Mouse (Mus musculus): Measurements from ENCODE around the gene Psmd4. TPM values are rescaled to one million over a fixed set of nuclear protein-coding genes. Genes with fewer than 3 reads are reported as not detected.

Gene Psmd4
- polyA plus RNA-seq, 1 experiment: 169 TPM

- Histone ChIP-seq H3K4me1 (peaks cover 77% of the 10 kb centered on the region), H3K27me3 (replicated peaks) (no peaks in the 10 kb centered on the region), H3K9me3 (no peaks in the 10 kb centered on the region), H3K36me3 (replicated peaks; ENCODE audit: low read length) (peaks cover 40% of the 10 kb centered on the region), H3K4me3 (replicated peaks) (peak overlapping the region; percentile 97)
- TF ChIP-seq FLI1 (IDR thresholded peaks at IDR 0.05; ENCODE audit: low read length): no peak
- no peak for TF ChIP-seq GATA1 (IDR thresholded peaks at IDR 0.05; ENCODE audit: borderline replicate concordance, low read length)
Observed at GRCm38 (mm10) chr3:95014428-95015151, 27.8 kb downstream of the Psmd4 start.

- no peaks in the 10 kb centered on the region for H3K9me3 ChIP-seq
- peak overlapping the region; percentile 97 for H3K4me3 ChIP-seq (replicated peaks)
- H3K36me3 ChIP-seq (replicated peaks; ENCODE audit: low read length): peaks cover 46% of the 10 kb centered on the region
- H3K4me1 ChIP-seq: peaks cover 77% of the 10 kb centered on the region
- no peak for TF ChIP-seq FLI1 (IDR thresholded peaks at IDR 0.05; ENCODE audit: low read length)
- TF ChIP-seq GATA1 (IDR thresholded peaks at IDR 0.05; ENCODE audit: borderline replicate concordance, low read length): no peak
- no peaks in the 10 kb centered on the region for H3K27me3 ChIP-seq (replicated peaks)
Observed at GRCm38 (mm10) chr3:95013699-95014427, 28.6 kb downstream of the Psmd4 start.

- Histone ChIP-seq H3K4me3 (replicated peaks) (peak overlapping the region; percentile 97), H3K27me3 (replicated peaks) (no peaks in the 10 kb centered on the region), H3K9me3 (no peaks in the 10 kb centered on the region), H3K36me3 (replicated peaks; ENCODE audit: low read length) (peaks cover 55% of the 10 kb centered on the region), H3K4me1 (peaks cover 76% of the 10 kb centered on the region)
- TF ChIP-seq GATA1 (IDR thresholded peaks at IDR 0.05; ENCODE audit: borderline replicate concordance, low read length) (no peak), FLI1 (IDR thresholded peaks at IDR 0.05; ENCODE audit: low read length) (no peak)
Observed at GRCm38 (mm10) chr3:95012982-95013381, 29.4 kb downstream of the Psmd4 start.

- Histone ChIP-seq H3K9me3 (no peaks in the 10 kb centered on the region), H3K36me3 (replicated peaks; ENCODE audit: low read length) (peaks cover 81% of the 10 kb centered on the region), H3K4me1 (peaks cover 88% of the 10 kb centered on the region), H3K27me3 (replicated peaks) (no peaks in the 10 kb centered on the region), H3K4me3 (replicated peaks) (no peak overlapping the region)
- no peak for TF ChIP-seq FLI1 (IDR thresholded peaks at IDR 0.05; ENCODE audit: low read length)
- no peak for TF ChIP-seq GATA1 (IDR thresholded peaks at IDR 0.05; ENCODE audit: borderline replicate concordance, low read length)
Observed at GRCm38 (mm10) chr3:95010396-95010795, 32.0 kb downstream of the Psmd4 start.

- TF ChIP-seq GATA1 (IDR thresholded peaks at IDR 0.05; ENCODE audit: borderline replicate concordance, low read length): no peak
- no peak for TF ChIP-seq FLI1 (IDR thresholded peaks at IDR 0.05; ENCODE audit: low read length)
- Histone ChIP-seq H3K9me3 (no peaks in the 10 kb centered on the region), H3K4me1 (peaks cover 95% of the 10 kb centered on the region), H3K27me3 (replicated peaks) (no peaks in the 10 kb centered on the region), H3K36me3 (replicated peaks; ENCODE audit: low read length) (peaks cover 99% of the 10 kb centered on the region), H3K4me3 (replicated peaks) (no peak overlapping the region)
Observed at GRCm38 (mm10) chr3:95007706-95008105, 34.7 kb downstream of the Psmd4 start.

- peak overlapping the region; percentile 35 for H3K4me3 ChIP-seq (replicated peaks)
- H3K36me3 ChIP-seq (replicated peaks; ENCODE audit: low read length): peaks cover 99% of the 10 kb centered on the region
- peaks cover 88% of the 10 kb centered on the region for H3K4me1 ChIP-seq
- no peaks in the 10 kb centered on the region for H3K27me3 ChIP-seq (replicated peaks)
- H3K9me3 ChIP-seq: no peaks in the 10 kb centered on the region
- TF ChIP-seq GATA1 (IDR thresholded peaks at IDR 0.05; ENCODE audit: borderline replicate concordance, low read length) (no peak), FLI1 (IDR thresholded peaks at IDR 0.05; ENCODE audit: low read length) (no peak)
Observed at GRCm38 (mm10) chr3:95005651-95006050, 36.8 kb downstream of the Psmd4 start.

GRCm38 (mm10) chr3:95003273-95003672, 39.1 kb downstream of the Psmd4 start:
- Histone ChIP-seq H3K27me3 (replicated peaks) (no peaks in the 10 kb centered on the region), H3K36me3 (replicated peaks; ENCODE audit: low read length) (peaks cover 97% of the 10 kb centered on the region), H3K4me3 (replicated peaks) (no peak overlapping the region), H3K9me3 (no peaks in the 10 kb centered on the region), H3K4me1 (peaks cover 82% of the 10 kb centered on the region)
- TF ChIP-seq GATA1 (IDR thresholded peaks at IDR 0.05; ENCODE audit: borderline replicate concordance, low read length) (no peak), FLI1 (IDR thresholded peaks at IDR 0.05; ENCODE audit: low read length) (no peak)

- Histone ChIP-seq H3K36me3 (replicated peaks; ENCODE audit: low read length) (peaks cover 97% of the 10 kb centered on the region), H3K4me1 (peaks cover 75% of the 10 kb centered on the region), H3K27me3 (replicated peaks) (no peaks in the 10 kb centered on the region), H3K4me3 (replicated peaks) (no peak overlapping the region), H3K9me3 (no peaks in the 10 kb centered on the region)
- TF ChIP-seq FLI1 (IDR thresholded peaks at IDR 0.05; ENCODE audit: low read length) (no peak), GATA1 (IDR thresholded peaks at IDR 0.05; ENCODE audit: borderline replicate concordance, low read length) (no peak)
Observed at GRCm38 (mm10) chr3:95002569-95002968, 39.8 kb downstream of the Psmd4 start.

GRCm38 (mm10) chr3:94996946-94997345, 45.5 kb downstream of the Psmd4 start:
- Histone ChIP-seq H3K9me3 (no peaks in the 10 kb centered on the region), H3K27me3 (replicated peaks) (no peaks in the 10 kb centered on the region), H3K36me3 (replicated peaks; ENCODE audit: low read length) (peaks cover 98% of the 10 kb centered on the region), H3K4me1 (peaks cover 43% of the 10 kb centered on the region), H3K4me3 (replicated peaks) (peak overlapping the region; percentile 38)
- TF ChIP-seq GATA1 (IDR thresholded peaks at IDR 0.05; ENCODE audit: borderline replicate concordance, low read length): no peak
- TF ChIP-seq FLI1 (IDR thresholded peaks at IDR 0.05; ENCODE audit: low read length): no peak

- Histone ChIP-seq H3K4me3 (replicated peaks) (no peak overlapping the region), H3K36me3 (replicated peaks; ENCODE audit: low read length) (peaks cover 82% of the 10 kb centered on the region), H3K27me3 (replicated peaks) (no peaks in the 10 kb centered on the region), H3K4me1 (peaks cover 52% of the 10 kb centered on the region), H3K9me3 (no peaks in the 10 kb centered on the region)
- TF ChIP-seq GATA1 (IDR thresholded peaks at IDR 0.05; ENCODE audit: borderline replicate concordance, low read length) (no peak), FLI1 (IDR thresholded peaks at IDR 0.05; ENCODE audit: low read length) (no peak)
Observed at GRCm38 (mm10) chr3:94989159-94989761, 53.2 kb downstream of the Psmd4 start.
